Mouse (Mus musculus) midbrain, embryonic 12.5 days (tissue): ENCODE measurements around the gene Fopnl. TPM values are rescaled to one million over a fixed set of nuclear protein-coding genes. Genes with fewer than 3 reads are reported as not detected.

Experiments
- ATAC-seq: fragments of 200-750 bp; cut with Nextera tagmentation; 2 replicates; pipeline ENCODE4 v1.8.0; 2017; ENCODE audit warnings: low read depth, moderate TSS enrichment, moderate library complexity; ENCODE audit not compliant: low FRiP score
- H3K27ac ChIP-seq: fragments of 300-500 bp; sonication (generic); replicated peaks from 2 replicates; pipeline ENCODE4 v1.5.1; 2016; ENCODE audit warnings: mild to moderate bottlenecking
- H3K27me3 ChIP-seq: fragments of 300-500 bp; sonication (generic); 2 replicates; pipeline ENCODE4 v1.6.1; 2016; ENCODE audit warnings: mild to moderate bottlenecking
- H3K36me3 ChIP-seq: fragments of 300-500 bp; sonication (generic); 2 replicates; pipeline ENCODE4 v1.6.1; 2016
- H3K4me1 ChIP-seq: fragments of 300-500 bp; sonication (generic); 2 replicates; pipeline ENCODE4 v1.6.1; 2016
- H3K4me2 ChIP-seq: fragments of 300-500 bp; sonication (generic); replicated peaks from 2 replicates; pipeline ENCODE4 v1.6.1; 2016; ENCODE audit warnings: mild to moderate bottlenecking, moderate library complexity
- H3K4me3 ChIP-seq: fragments of 300-500 bp; sonication (generic); 2 replicates; pipeline ENCODE4 v1.5.1; 2016; ENCODE audit warnings: mild to moderate bottlenecking
- H3K9ac ChIP-seq: fragments of 300-500 bp; sonication (generic); replicated peaks from 2 replicates; pipeline ENCODE4 v1.6.1; 2016; ENCODE audit warnings: mild to moderate bottlenecking, moderate library complexity
- H3K9me3 ChIP-seq: fragments of 300-500 bp; sonication (generic); 2 replicates; pipeline ENCODE4 v1.6.1; 2016; ENCODE audit warnings: mild to moderate bottlenecking
- WGBS: fragments of 180-500 bp; shearing (Covaris S2); methylation state at CpG from one replicate; pipeline ENCODE4 v1.1.7; 2016; 5-methylcytosine and 5-hydroxymethylcytosine counted together
- polyA plus RNA-seq: library from polyadenylated mRNA; unstranded; fragments of >200 nt; fragmentation: Nextera tagmentation; extraction: Ambion mirVana; gene quantifications from 2 replicates; pipeline ENCODE4 v1.2.1, GENCODE M21; 2016

Fopnl gene
- polyA plus RNA-seq, result 174 and 178 TPM in 2 replicates

GRCm38 (mm10) chr16:14316884-14317876, at the start of gene Fopnl:
TSS of gene Fopnl (minus strand) at chr16:14317405.
- H3K36me3 ChIP-seq, result peaks cover 10% of the 10 kb centered on the region
- peak within 1 kb of the TSS; percentile 75 for H3K4me2 ChIP-seq
- H3K4me1 ChIP-seq, result peaks cover 13% of the 10 kb centered on the region
- 5% methylated on average over 51 of the region's 51 CpGs for WGBS
- peak within 1 kb of the TSS; percentile 78 for H3K9ac ChIP-seq
- H3K27me3 ChIP-seq, result 0 out of 2 replicates have a peak, but pooled peaks cover 8% of the 10 kb centered on the region
- H3K27ac ChIP-seq, result peak within 1 kb of the TSS; percentile 90
- ATAC-seq, result peak; percentile 100
- H3K4me3 ChIP-seq, result peak within 1 kb of the TSS; percentile 79
- no peaks in the 10 kb centered on the region for H3K9me3 ChIP-seq

GRCm38 (mm10) chr16:14366017-14366416, 48.8 kb upstream of the Fopnl start:
- 100% methylated on average over 1 of the region's 1 CpGs for WGBS

DNA sequence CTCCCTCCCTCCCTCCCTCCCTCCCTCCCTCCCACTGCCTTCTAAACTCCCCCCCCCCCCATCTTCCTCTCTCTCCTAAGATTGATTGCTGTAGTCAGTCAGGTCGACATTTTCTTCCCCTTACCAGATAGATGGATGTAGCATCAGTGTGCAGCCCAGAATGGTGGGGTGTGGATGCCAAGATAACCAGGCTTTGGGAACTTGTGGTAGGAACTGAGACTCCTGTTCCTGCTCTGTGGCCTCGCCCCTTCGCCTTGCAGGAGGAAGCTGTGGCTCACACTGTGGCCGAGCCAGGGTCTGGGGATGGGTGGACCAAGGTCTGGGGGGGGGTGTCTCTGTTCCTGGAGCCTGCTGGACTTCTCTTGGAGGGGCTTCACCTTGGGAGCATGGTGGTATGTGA, 48.3 kb upstream of the Fopnl start:
- Histone ChIP-seq H3K9me3 (no peaks in the 10 kb centered on the region), H3K4me1 (peaks cover 8% of the 10 kb centered on the region; the same call in 1 of the 2 replicates), H3K27ac (no peak overlapping the region), H3K4me2 (no peak overlapping the region), H3K4me3 (no peak overlapping the region), H3K9ac (no peak overlapping the region), H3K36me3 (no peaks in the 10 kb centered on the region), H3K27me3 (no peaks in the 10 kb centered on the region)
- 77% methylated on average over 4 of the region's 4 CpGs for WGBS
- no peak for ATAC-seq

More at GRCm38 (mm10) chr16:14366017-14366416, 48.8 kb upstream of the Fopnl start:
- Histone ChIP-seq H3K27ac (no peak overlapping the region), H3K9me3 (no peaks in the 10 kb centered on the region), H3K36me3 (no peaks in the 10 kb centered on the region), H3K9ac (no peak overlapping the region), H3K4me3 (no peak overlapping the region), H3K4me1 (peaks cover 8% of the 10 kb centered on the region; the same call in 1 of the 2 replicates), H3K4me2 (no peak overlapping the region), H3K27me3 (no peaks in the 10 kb centered on the region)
- ATAC-seq, result no peak

GRCm38 (mm10) chr16:14364066-14364465, 46.9 kb upstream of the Fopnl start:
- WGBS, result 93% methylated on average over 6 of the region's 6 CpGs
- H3K4me1 ChIP-seq, result peaks cover 8% of the 10 kb centered on the region; the same call in 1 of the 2 replicates

GRCm38 (mm10) chr16:14363496-14363895, 46.3 kb upstream of the Fopnl start:
- WGBS, result 97% methylated on average over 3 of the region's 3 CpGs
- Histone ChIP-seq H3K9me3 (no peaks in the 10 kb centered on the region), H3K27ac (no peak overlapping the region), H3K4me1 (peaks cover 8% of the 10 kb centered on the region; the same call in 1 of the 2 replicates), H3K4me2 (no peak overlapping the region), H3K36me3 (no peaks in the 10 kb centered on the region), H3K4me3 (no peak overlapping the region), H3K9ac (no peak overlapping the region), H3K27me3 (no peaks in the 10 kb centered on the region)
- ATAC-seq, result no peak

More at GRCm38 (mm10) chr16:14364066-14364465, 46.9 kb upstream of the Fopnl start:
- no peak overlapping the region for H3K4me3 ChIP-seq
- H3K9me3 ChIP-seq, result no peaks in the 10 kb centered on the region
- no peaks in the 10 kb centered on the region for H3K27me3 ChIP-seq
- no peaks in the 10 kb centered on the region for H3K36me3 ChIP-seq
- H3K27ac ChIP-seq, result no peak overlapping the region
- no peak overlapping the region for H3K9ac ChIP-seq
- no peak for ATAC-seq
- H3K4me2 ChIP-seq, result no peak overlapping the region

DNA sequence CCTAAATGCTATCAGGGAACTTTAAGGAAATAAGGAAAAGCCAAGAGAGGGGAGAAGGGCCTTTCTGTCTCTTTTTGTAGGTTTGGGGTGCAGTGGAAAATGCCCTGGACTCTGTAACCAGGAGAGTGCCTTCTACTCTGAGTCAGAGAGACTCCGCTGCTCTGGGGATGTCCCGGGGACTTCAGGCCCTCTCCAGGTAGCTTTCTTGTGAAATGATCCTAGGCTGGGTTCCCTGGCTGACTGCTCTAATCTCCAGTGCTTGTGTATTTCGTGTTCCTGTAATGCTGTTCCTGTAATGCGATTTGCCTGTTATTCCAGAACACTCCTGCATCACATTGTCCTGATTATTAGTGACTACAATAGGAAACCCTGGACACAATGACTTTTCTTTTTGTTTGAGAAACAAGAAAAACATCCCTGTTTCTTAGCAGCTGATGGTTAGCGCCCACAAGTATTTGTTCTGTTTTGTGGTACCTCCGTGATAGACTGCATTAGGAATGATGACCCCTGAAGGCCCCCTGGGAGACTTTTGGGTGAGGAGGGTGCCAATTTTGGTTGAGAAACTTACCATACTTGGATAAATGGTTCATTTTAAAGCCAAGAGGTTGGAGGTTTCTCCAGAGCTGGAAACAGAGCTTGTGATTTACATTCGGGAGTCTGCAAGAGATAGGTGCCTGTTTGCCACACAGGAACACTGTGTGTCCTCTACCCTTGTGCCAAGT, 45.1 kb upstream of the Fopnl start:
- H3K4me2 ChIP-seq, result peak overlapping the region; percentile 95
- no peak overlapping the region for H3K27ac ChIP-seq
- H3K4me3 ChIP-seq, result peak overlapping the region; percentile 63
- peak overlapping the region; percentile 70 for H3K9ac ChIP-seq
- no peaks in the 10 kb centered on the region for H3K36me3 ChIP-seq
- H3K27me3 ChIP-seq, result no peaks in the 10 kb centered on the region
- no peaks in the 10 kb centered on the region for H3K9me3 ChIP-seq
- ATAC-seq, result no peak
- 28% methylated on average over 7 of the region's 7 CpGs for WGBS
- peaks cover 8% of the 10 kb centered on the region; the same call in 1 of the 2 replicates for H3K4me1 ChIP-seq

DNA sequence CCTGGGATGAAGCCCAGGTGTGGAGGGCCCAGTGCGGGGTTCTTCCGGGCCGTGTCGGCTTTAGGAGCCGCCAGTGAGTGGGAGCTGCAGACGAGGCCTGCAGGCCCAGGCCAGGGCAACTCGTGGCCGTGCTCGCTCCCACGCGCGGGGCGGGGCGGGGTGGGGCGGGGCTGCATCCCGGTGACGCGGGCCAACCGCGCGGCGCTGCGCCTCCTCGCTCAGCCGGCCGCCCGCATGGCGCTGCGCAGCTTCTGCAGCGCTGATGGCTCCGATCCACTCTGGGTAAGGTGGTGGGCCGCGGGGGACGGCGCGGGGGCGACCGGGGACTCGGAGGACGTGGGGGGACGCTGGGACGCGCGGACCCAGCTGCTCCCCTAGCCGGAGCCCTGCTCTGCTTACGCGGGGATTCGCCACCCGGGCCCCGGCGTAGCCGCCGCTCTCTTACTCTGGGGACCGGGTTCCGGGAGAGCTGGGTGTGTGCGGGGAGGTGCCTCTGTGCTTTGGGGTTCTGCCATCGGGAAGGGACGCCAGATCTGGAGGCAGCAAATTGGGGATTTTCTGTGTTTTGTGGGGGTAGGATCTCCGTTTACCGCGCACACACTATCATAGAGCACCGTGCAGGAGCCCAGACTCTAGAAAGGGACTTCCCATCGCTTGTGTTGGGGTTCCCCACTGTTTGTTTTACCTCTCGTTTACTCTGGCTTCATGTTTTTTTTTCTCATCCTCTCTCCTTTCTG, 44.3 kb upstream of the Fopnl start, which contains the start of gene Abcc1:
Gene Abcc1, plus strand, starts transcription at position 197 of the 737 bp plus-strand sequence.
- ATAC-seq, result peak; percentile 97

GRCm38 (mm10) chr16:14360931-14361330, 43.7 kb upstream of the Fopnl start:
- Histone ChIP-seq H3K9me3 (no peaks in the 10 kb centered on the region), H3K36me3 (no peaks in the 10 kb centered on the region), H3K4me1 (peaks cover 8% of the 10 kb centered on the region; the same call in 1 of the 2 replicates), H3K4me2 (peak overlapping the region; percentile 95), H3K27ac (no peak overlapping the region), H3K4me3 (peak overlapping the region; percentile 63), H3K9ac (peak overlapping the region; percentile 70), H3K27me3 (no peaks in the 10 kb centered on the region)
- ATAC-seq, result no peak
- WGBS, result 1% methylated on average over 7 of the region's 7 CpGs

More for the DNA sequence above, 44.3 kb upstream of the Fopnl start, which contains the start of gene Abcc1:
- Histone ChIP-seq H3K4me1 (peaks cover 8% of the 10 kb centered on the region; the same call in 1 of the 2 replicates), H3K4me2 (peak within 1 kb of the TSS; percentile 95), H3K4me3 (peak within 1 kb of the TSS; percentile 63), H3K36me3 (no peaks in the 10 kb centered on the region), H3K27ac (no peak within 1 kb of the TSS), H3K9me3 (no peaks in the 10 kb centered on the region), H3K9ac (peak within 1 kb of the TSS; percentile 70), H3K27me3 (no peaks in the 10 kb centered on the region)
- WGBS, result under 1% methylated on average over 64 of the region's 64 CpGs

GRCm38 (mm10) chr16:14358531-14358930, 41.3 kb upstream of the Fopnl start:
- no peak overlapping the region for H3K27ac ChIP-seq
- H3K4me1 ChIP-seq, result peaks cover 8% of the 10 kb centered on the region; the same call in 1 of the 2 replicates
- no peak overlapping the region for H3K4me3 ChIP-seq
- H3K27me3 ChIP-seq, result no peaks in the 10 kb centered on the region
- 81% methylated on average over 1 of the region's 1 CpGs for WGBS
- no peak for ATAC-seq
- H3K36me3 ChIP-seq, result no peaks in the 10 kb centered on the region
- no peaks in the 10 kb centered on the region for H3K9me3 ChIP-seq
- H3K4me2 ChIP-seq, result no peak overlapping the region
- no peak overlapping the region for H3K9ac ChIP-seq

GRCm38 (mm10) chr16:14357859-14358258, 40.7 kb upstream of the Fopnl start:
- WGBS, result 93% methylated on average over 2 of the region's 2 CpGs
- no peaks in the 10 kb centered on the region for H3K9me3 ChIP-seq
- no peak overlapping the region for H3K4me2 ChIP-seq
- H3K27ac ChIP-seq, result no peak overlapping the region
- ATAC-seq, result no peak
- no peaks in the 10 kb centered on the region for H3K36me3 ChIP-seq
- H3K9ac ChIP-seq, result no peak overlapping the region
- no peaks in the 10 kb centered on the region for H3K27me3 ChIP-seq
- H3K4me1 ChIP-seq, result peaks cover 8% of the 10 kb centered on the region; the same call in 1 of the 2 replicates
- no peak overlapping the region for H3K4me3 ChIP-seq

DNA sequence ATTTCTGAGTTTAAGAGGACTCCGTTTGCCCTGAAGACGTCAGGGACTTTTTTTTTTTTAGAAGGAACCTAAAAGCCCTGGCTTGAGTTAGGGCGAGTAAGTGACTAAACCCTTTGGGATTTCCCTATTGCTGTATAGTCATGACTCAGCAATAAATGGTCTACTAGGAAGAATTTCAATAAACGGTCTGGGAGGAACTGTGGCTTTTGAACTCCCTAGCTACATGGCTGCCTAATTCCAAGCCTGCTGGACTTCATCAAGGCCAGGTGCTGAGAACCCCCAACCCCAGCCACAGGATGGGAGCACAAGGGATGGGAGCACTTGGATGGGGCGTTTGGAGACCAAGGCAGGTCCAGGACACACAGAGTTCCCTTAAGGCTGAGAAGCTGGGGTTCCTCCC, 35.5 kb upstream of the Fopnl start:
- H3K4me3 ChIP-seq, result no peak overlapping the region
- H3K4me2 ChIP-seq, result no peak overlapping the region
- no peaks in the 10 kb centered on the region for H3K9me3 ChIP-seq
- WGBS, result 73% methylated on average over 5 of the region's 5 CpGs
- H3K9ac ChIP-seq, result no peak overlapping the region
- no peaks in the 10 kb centered on the region for H3K4me1 ChIP-seq
- no peak overlapping the region for H3K27ac ChIP-seq
- H3K36me3 ChIP-seq, result no peaks in the 10 kb centered on the region
- ATAC-seq, result no peak
- H3K27me3 ChIP-seq, result no peaks in the 10 kb centered on the region
